Mouse (Mus musculus): ENCODE measurements at regions not wholly inside any gene's neighbourhood (a gene's known extent, or its start where the extent isn't known, plus 50 kb on each side); places are given as distances from the start of the nearest gene placed in this dataset.

DNA sequence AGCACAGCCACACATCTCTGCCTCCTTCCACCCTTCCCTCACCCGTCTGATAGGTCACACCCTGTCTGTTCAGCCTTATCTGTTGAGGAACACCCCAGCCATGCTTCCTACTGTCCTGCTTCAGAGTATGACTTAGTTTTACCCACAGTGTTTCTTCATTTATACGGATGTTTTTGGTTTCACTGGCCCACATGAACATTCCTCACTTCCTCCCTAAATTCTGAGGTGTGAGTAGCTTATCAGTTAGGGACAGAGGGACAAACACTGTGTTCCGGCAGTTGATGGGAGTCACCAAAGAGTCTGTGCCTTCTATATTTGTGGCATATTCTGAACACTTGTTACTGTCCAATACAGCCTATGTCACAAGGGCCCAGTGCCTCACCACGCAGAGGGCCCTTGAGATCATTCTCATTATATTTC lies 216.2 kb downstream of the Epha4 start:
- TF ChIP-seq CTCF (IDR thresholded peaks at IDR 0.05; ENCODE audit: extremely low read depth, insufficient read depth, low read length) (no peak), POLR2A (IDR thresholded peaks at IDR 0.05; ENCODE audit: extremely low read depth, insufficient read depth, low read length) (no peak)
